Comparison of ENCODE assay signal across 9 mouse cellular contexts in the genomic region with DNA sequence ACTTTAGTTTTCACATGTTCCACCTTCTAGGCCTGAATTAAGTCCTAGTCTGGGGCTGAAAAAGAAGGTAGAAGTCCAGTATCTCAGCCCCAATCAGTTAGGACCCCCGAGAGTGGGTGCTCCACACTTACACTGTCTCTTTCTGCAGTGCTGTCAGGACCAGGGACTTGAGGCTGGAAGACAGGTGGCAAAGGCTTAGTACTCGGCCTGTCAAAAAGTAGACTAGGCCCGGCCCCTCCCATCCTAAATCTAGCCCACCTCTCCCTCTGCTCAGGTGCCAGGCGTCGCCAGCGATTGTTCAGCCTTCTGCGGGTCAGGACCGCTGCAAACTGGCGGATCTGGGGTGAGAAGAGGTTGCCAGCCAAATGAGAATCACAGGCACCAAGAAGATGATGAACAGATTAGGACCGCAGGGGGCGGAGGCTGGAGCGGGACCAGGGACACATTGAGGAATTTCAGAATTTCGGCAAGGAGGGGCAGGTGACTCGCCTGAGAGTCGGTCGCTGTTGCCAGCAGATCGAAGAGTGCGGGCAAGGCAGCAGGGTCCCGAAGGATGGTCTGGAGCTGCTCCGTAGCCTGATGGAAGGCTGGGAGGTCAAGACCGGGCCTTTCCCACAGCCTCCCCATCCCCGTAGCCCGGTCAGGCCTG. TPM values are rescaled to one million over a fixed set of nuclear protein-coding genes. Genes with fewer than 3 reads are reported as not detected.
DNase-seq lines count a peak whose midpoint lies in the region; ATAC-seq lines count a peak whose summit lies in the region.
"Had no signal": no experiment of that assay in that cellular context is flagged by ENCODE, and none has a peak within 500 bp of the region (broad histone marks: within the 10 kb centered on the region; RNA-seq: fewer than 3 reads in every experiment).

No protein-coding gene starts in this region.

- no peak for ATAC-seq in embryonic facial prominence, embryonic 13.5 days (ENCODE audit: insufficient number of reproducible peaks, insufficient read depth, low FRiP score, low TSS enrichment, low read depth)
- ATAC-seq in hindbrain, embryonic 13.5 days (ENCODE audit: low FRiP score) = peak; percentile 76
- ATAC-seq in liver, embryonic 12.5 days = peak; percentile 27; the same call in 1 of the 2 replicates
- peak; percentile 62 for ATAC-seq in neural tube, embryonic 15.5 days (ENCODE audit: low FRiP score)

- peak overlapping the region; percentile 78 for H3K27ac ChIP-seq in embryonic facial prominence, embryonic 13.5 days
- peak overlapping the region; percentile 87 for H3K27ac ChIP-seq in hindbrain, embryonic 13.5 days
- peak overlapping the region; percentile 66; the same call in 1 of the 2 replicates for H3K27ac ChIP-seq in liver, embryonic 12.5 days
- peak overlapping the region; percentile 85 for H3K27ac ChIP-seq in neural tube, embryonic 15.5 days (replicated peaks)

- peak overlapping the region; percentile 74 for H3K4me3 ChIP-seq in embryonic facial prominence, embryonic 13.5 days
- peak overlapping the region; percentile 73 for H3K4me3 ChIP-seq in hindbrain, embryonic 13.5 days
- H3K4me3 ChIP-seq in liver, embryonic 12.5 days = peak overlapping the region; percentile 69
- peak overlapping the region; percentile 82 for H3K4me3 ChIP-seq in neural tube, embryonic 15.5 days (replicated peaks)

- peak overlapping the region; percentile 84 for H3K9ac ChIP-seq in embryonic facial prominence, embryonic 13.5 days
- H3K9ac ChIP-seq in hindbrain, embryonic 13.5 days = peak overlapping the region; percentile 89
- H3K9ac ChIP-seq in liver, embryonic 12.5 days = peak overlapping the region; percentile 67
- H3K9ac ChIP-seq in neural tube, embryonic 15.5 days (replicated peaks) = peak overlapping the region; percentile 76

- WGBS in embryonic facial prominence, embryonic 13.5 days = 4% methylated on average over 23 of the region's 23 CpGs
- 3% methylated on average over 23 of the region's 23 CpGs for WGBS in hindbrain, embryonic 13.5 days
- WGBS in liver, embryonic 12.5 days (ENCODE audit: insufficient replicate concordance) = 3% methylated on average over 23 of the region's 23 CpGs
- 6% methylated on average over 21 of the region's 23 CpGs for WGBS in neural tube, embryonic 15.5 days

- H3K9me3 ChIP-seq in embryonic facial prominence, embryonic 13.5 days = no peaks in the 10 kb centered on the region
- H3K9me3 ChIP-seq in hindbrain, embryonic 13.5 days = no peaks in the 10 kb centered on the region
- H3K9me3 ChIP-seq in liver, embryonic 12.5 days (replicated peaks) = no peaks in the 10 kb centered on the region
- H3K9me3 ChIP-seq in neural tube, embryonic 15.5 days (replicated peaks) = no peaks in the 10 kb centered on the region

- H3K27me3 ChIP-seq in embryonic facial prominence, embryonic 13.5 days = no peaks in the 10 kb centered on the region
- H3K27me3 ChIP-seq in hindbrain, embryonic 13.5 days = no peaks in the 10 kb centered on the region
- no peaks in the 10 kb centered on the region for H3K27me3 ChIP-seq in liver, embryonic 12.5 days (replicated peaks)
- no peaks in the 10 kb centered on the region for H3K27me3 ChIP-seq in neural tube, embryonic 15.5 days (replicated peaks)

- peak overlapping the region; percentile 74 for H3K4me2 ChIP-seq in embryonic facial prominence, embryonic 13.5 days
- peak overlapping the region; percentile 93 for H3K4me2 ChIP-seq in hindbrain, embryonic 13.5 days
- H3K4me2 ChIP-seq in liver, embryonic 12.5 days = peak overlapping the region; percentile 97
- H3K4me2 ChIP-seq in neural tube, embryonic 15.5 days = peak overlapping the region; percentile 93

- DNase-seq in left cerebral cortex, adult 18-20 months (ENCODE audit: low spot score in 2 of 2) = peak; percentile 25 to 40
- no peak for DNase-seq in left cerebral cortex, adult 9 months (ENCODE audit: low spot score in 2 of 2)
- DNase-seq in NIH3T3 (ENCODE audit: low read depth) = peak; percentile 55
- no peak for DNase-seq in embryo, embryonic 9.5 days (ENCODE audit: extremely low spot score)

- H3K36me3 ChIP-seq in embryonic facial prominence, embryonic 13.5 days = peaks cover 82% of the 10 kb centered on the region
- H3K36me3 ChIP-seq in hindbrain, embryonic 13.5 days = peaks cover 80% of the 10 kb centered on the region
- peaks cover 86% of the 10 kb centered on the region for H3K36me3 ChIP-seq in liver, embryonic 12.5 days
- peaks cover 69% of the 10 kb centered on the region for H3K36me3 ChIP-seq in neural tube, embryonic 15.5 days

- H3K4me1 ChIP-seq in embryonic facial prominence, embryonic 13.5 days = peaks cover 19% of the 10 kb centered on the region
- H3K4me1 ChIP-seq in hindbrain, embryonic 13.5 days (replicated peaks) = peaks cover 20% of the 10 kb centered on the region
- peaks cover 30% of the 10 kb centered on the region for H3K4me1 ChIP-seq in liver, embryonic 12.5 days
- H3K4me1 ChIP-seq in neural tube, embryonic 15.5 days = peaks cover 28% of the 10 kb centered on the region

RNA-seq across cellular contexts. Expression of gene Ipo4, which starts 0.8 kb away (rescaled TPM):
- 100 to 1,000 TPM; 106 to 116 TPM for total RNA-seq in left cerebral cortex, adult 18-20 months (2021)
- polyA plus RNA-seq in embryonic facial prominence, embryonic 13.5 days (2015; fragmentation: Nextera tagmentation; extraction: Ambion mirVana) = 95.1 and 111 TPM in 2 replicates
- 86.1 and 96.7 TPM in 2 replicates for polyA plus RNA-seq in hindbrain, embryonic 13.5 days (2015; fragmentation: Nextera tagmentation; extraction: Ambion mirVana)
- 46.0 and 48.8 TPM in 2 replicates for polyA plus RNA-seq in liver, embryonic 12.5 days (2016; fragmentation: Nextera tagmentation; extraction: Ambion mirVana)
- polyA plus RNA-seq in neural tube, embryonic 15.5 days (2015; fragmentation: Nextera tagmentation; extraction: Ambion mirVana) = 110 and 121 TPM in 2 replicates

RNA-seq across cellular contexts. Expression of gene Gm49378, which starts 2.7 kb away (rescaled TPM):
- total RNA-seq in left cerebral cortex, adult 18-20 months (2021) = 1 to 10 TPM; 3.6 to 4.3 TPM
- polyA plus RNA-seq in embryonic facial prominence, embryonic 13.5 days (2015; fragmentation: Nextera tagmentation; extraction: Ambion mirVana) = 1.7 and 1.8 TPM in 2 replicates
- 2.2 and 2.8 TPM in 2 replicates for polyA plus RNA-seq in hindbrain, embryonic 13.5 days (2015; fragmentation: Nextera tagmentation; extraction: Ambion mirVana)
- 1.8 and 2.8 TPM in 2 replicates for polyA plus RNA-seq in liver, embryonic 12.5 days (2016; fragmentation: Nextera tagmentation; extraction: Ambion mirVana)
- 0.77 and 1.7 TPM in 2 replicates for polyA plus RNA-seq in neural tube, embryonic 15.5 days (2015; fragmentation: Nextera tagmentation; extraction: Ambion mirVana)

RNA-seq across cellular contexts. Expression of gene Tm9sf1, which starts 8.6 kb away (rescaled TPM):
- total RNA-seq in left cerebral cortex, adult 18-20 months (2021) = 10 to 100 TPM; 37.0 to 39.8 TPM
- polyA plus RNA-seq in embryonic facial prominence, embryonic 13.5 days (2015; fragmentation: Nextera tagmentation; extraction: Ambion mirVana) = 106 and 117 TPM in 2 replicates
- polyA plus RNA-seq in hindbrain, embryonic 13.5 days (2015; fragmentation: Nextera tagmentation; extraction: Ambion mirVana) = 58.5 and 65.8 TPM in 2 replicates
- polyA plus RNA-seq in liver, embryonic 12.5 days (2016; fragmentation: Nextera tagmentation; extraction: Ambion mirVana) = 64.9 and 69.7 TPM in 2 replicates
- 62.6 and 72.5 TPM in 2 replicates for polyA plus RNA-seq in neural tube, embryonic 15.5 days (2015; fragmentation: Nextera tagmentation; extraction: Ambion mirVana)

RNA-seq across cellular contexts. Expression of gene Tssk4, which starts 15.0 kb away (rescaled TPM):
- 1 to 10 TPM in 1 of 2 experiments, under 1 TPM in 1; 0.94 to 1.1 TPM for total RNA-seq in left cerebral cortex, adult 18-20 months (2021)
- polyA plus RNA-seq in embryonic facial prominence, embryonic 13.5 days (2015; fragmentation: Nextera tagmentation; extraction: Ambion mirVana) = 1.0 and 1.3 TPM in 2 replicates
- polyA plus RNA-seq in hindbrain, embryonic 13.5 days (2015; fragmentation: Nextera tagmentation; extraction: Ambion mirVana) = 0.41 and 0.43 TPM in 2 replicates
- polyA plus RNA-seq in liver, embryonic 12.5 days (2016; fragmentation: Nextera tagmentation; extraction: Ambion mirVana) = 0.18 and 0.30 TPM in 2 replicates
- 0.31 and 0.32 TPM in 2 replicates for polyA plus RNA-seq in neural tube, embryonic 15.5 days (2015; fragmentation: Nextera tagmentation; extraction: Ambion mirVana)

RNA-seq across cellular contexts. Expression of gene Rec8, which starts 17.2 kb away (rescaled TPM):
- total RNA-seq in left cerebral cortex, adult 18-20 months (2021) = 1 to 10 TPM; 1.7 to 2.7 TPM
- 2.0 and 2.8 TPM in 2 replicates for polyA plus RNA-seq in embryonic facial prominence, embryonic 13.5 days (2015; fragmentation: Nextera tagmentation; extraction: Ambion mirVana)
- 15.1 and 16.0 TPM in 2 replicates for polyA plus RNA-seq in hindbrain, embryonic 13.5 days (2015; fragmentation: Nextera tagmentation; extraction: Ambion mirVana)
- polyA plus RNA-seq in liver, embryonic 12.5 days (2016; fragmentation: Nextera tagmentation; extraction: Ambion mirVana) = 1.8 and 3.2 TPM in 2 replicates
- 15.1 and 16.6 TPM in 2 replicates for polyA plus RNA-seq in neural tube, embryonic 15.5 days (2015; fragmentation: Nextera tagmentation; extraction: Ambion mirVana)
- total RNA-seq: neutrophil, adult 5-6 weeks had no signal

Comparison
In these comparisons a context has a peak if more than half of its experiments do, and no peak if none do; other contexts are left out.
1. DNase-seq: peak in left cerebral cortex, adult 18-20 months (2 of 2) and NIH3T3 (single experiment); none in left cerebral cortex, adult 9 months (0 of 2) and embryo, embryonic 9.5 days (single experiment).
2. Peak in every context shown above with its lines, with median percentiles within 50 percentile points of each other: H3K27ac ChIP-seq, H3K4me2 ChIP-seq, H3K4me3 ChIP-seq and H3K9ac ChIP-seq.